Mouse (Mus musculus) CD4-positive helper T cell, adult 2 months (primary cell): ENCODE results near the gene Ociad1.

ENCODE experiments used
- DNase-seq: peaks from one replicate; pipeline ENCODE4 v3.0.0-alpha.2; 2012; ENCODE audit warnings: low read depth, missing footprints, low spot score

Ociad1 gene

GRCm38 (mm10) chr5:73338832-73339163 lies 46.2 kb downstream of the Ociad1 start:
- no peak for DNase-seq

- DNase-seq, result no peak
These were observed 47.5 kb downstream of the Ociad1 start for GRCm38 (mm10) chr5:73339779-73340722.

GRCm38 (mm10) chr5:73340723-73341235 lies 48.2 kb downstream of the Ociad1 start, which contains the start of gene Ociad2:
TSS of gene Ociad2 (minus strand) at chr5:73341028.
- no peak for DNase-seq

DNA sequence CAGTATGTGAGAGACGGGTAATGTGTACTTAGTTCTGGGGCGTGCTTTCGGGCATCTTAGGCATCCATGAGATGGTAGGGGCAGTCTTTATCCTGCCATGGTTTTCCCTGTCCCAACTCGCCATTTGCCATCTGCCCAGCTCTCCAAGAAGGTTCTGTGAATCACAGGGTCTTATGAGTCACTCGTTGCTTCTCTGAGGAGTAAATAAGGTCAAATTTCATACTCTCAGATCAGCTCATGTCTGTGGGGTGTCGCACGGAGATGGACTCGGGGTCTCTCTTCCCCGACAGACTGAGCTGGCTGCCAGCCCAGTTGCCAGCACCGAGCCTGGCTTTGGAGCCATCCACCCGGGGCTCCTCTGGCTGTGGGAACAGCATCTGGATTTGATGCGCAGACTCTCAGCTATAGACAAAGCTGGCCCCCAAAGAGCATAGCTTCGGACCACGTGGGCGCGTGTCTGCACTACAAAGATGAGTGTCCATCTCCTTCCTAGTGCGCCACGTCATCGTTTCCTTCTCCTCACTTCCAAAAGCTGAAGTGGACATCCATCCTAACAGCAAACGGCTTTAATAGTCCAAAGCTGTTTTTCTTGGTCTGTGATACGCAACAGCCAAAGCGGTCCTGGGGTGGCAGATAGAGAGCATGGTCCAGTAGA lies 50.2 kb downstream of the Ociad1 start:
- DNase-seq, result no peak

DNA sequence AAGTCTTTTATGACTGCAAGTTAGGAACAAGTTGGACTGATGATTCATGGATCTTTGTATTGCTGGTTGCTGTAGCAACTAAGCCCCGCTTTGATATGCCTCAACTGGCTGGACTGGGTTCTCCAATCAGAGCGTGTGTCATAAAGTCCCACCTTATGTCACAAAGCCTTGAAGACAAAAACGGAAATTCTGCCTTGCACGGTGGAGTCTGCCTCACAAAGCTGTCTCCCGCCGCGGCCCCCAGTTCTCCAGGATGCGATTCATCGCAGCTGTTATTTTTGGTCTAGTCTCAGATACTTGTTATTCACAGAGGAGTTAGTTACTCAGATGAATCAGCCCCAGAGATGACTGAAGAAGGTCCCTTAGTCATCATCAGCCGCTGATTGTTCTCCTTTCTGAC lies 51.7 kb downstream of the Ociad1 start:
- peak; percentile 45 for DNase-seq

DNA sequence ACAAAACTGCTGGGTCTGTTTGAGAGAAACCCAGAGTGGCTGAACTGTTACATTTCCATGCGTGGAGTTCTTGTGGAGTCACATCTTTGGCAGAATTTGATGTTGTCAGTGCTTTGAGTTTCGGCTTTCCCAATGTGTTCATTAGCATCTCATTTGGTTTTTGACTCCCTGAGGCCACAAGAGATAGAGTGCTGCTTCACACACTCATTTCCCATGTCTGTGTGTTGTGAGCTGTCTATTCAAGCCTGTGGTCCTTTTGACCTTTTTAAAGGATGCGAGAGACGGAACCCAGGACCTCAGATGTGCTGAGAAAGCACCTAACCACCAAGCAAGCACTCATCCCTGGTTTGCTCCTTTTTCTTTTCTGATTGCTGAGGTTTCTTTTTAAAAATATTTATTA lies 52.7 kb downstream of the Ociad1 start:
- DNase-seq, result no peak

DNA sequence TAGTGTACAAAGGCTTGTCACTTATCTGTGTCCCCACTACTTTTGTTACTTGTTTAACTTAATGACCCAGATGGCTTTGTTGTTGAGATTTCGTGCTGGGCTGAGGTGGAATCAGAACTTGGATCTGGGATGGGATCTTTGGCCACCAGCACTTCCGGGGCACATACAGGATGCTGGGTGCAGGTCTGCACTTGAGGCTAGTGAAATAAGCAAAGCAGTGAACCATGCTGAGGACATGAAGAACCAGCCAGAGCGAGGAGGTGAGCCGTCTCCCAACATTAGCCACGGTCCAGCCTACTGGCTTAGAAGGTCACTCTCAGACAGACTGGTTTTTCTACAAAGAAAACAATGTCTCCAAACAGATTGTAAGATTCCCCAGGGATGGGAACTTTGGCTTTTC lies 56.9 kb downstream of the Ociad1 start:
- DNase-seq, result no peak

DNA sequence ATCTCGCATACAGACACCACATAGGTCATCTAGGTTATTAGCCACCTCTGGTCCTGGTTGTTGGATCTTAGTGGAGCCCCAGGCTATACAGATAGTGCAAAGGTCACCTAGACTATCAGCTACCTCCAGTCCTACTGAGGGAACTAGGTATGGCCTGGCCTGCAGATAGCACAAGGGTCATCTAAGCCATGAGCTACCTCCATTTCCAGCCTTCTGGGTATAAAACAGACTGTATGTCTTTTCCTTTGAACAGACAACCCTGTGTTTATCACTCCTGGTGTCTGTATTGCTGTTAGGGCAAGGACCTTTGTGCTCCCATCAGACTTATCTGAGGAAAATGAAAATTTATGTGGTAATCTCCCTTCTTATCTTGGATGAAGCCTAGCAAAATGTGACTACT lies 59.2 kb downstream of the Ociad1 start:
- DNase-seq, result no peak

- no peak for DNase-seq
These were observed 60.9 kb downstream of the Ociad1 start for GRCm38 (mm10) chr5:73353519-73353918.

GRCm38 (mm10) chr5:73353978-73354377 lies 61.4 kb downstream of the Ociad1 start:
- no peak for DNase-seq

DNA sequence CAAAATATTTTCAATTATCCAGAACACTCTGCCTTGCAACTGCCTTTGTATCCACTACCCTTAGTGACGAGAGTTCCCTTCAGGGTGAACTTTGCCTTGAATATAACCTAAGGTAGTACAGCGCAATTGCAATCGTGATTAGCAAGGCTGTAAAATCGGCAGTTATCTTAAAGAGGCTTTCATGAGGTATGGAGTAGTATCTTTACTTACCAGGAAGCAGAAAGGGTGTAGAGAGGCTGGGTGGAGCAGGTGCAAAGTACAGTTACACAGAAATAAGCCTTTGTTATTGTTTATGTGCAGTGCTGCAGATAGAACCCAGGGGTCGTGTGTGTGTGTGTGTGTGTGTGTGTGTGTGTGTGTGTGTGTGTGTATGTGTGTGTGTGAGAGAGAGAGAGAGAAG lies 62.8 kb downstream of the Ociad1 start:
- DNase-seq, result no peak

DNA sequence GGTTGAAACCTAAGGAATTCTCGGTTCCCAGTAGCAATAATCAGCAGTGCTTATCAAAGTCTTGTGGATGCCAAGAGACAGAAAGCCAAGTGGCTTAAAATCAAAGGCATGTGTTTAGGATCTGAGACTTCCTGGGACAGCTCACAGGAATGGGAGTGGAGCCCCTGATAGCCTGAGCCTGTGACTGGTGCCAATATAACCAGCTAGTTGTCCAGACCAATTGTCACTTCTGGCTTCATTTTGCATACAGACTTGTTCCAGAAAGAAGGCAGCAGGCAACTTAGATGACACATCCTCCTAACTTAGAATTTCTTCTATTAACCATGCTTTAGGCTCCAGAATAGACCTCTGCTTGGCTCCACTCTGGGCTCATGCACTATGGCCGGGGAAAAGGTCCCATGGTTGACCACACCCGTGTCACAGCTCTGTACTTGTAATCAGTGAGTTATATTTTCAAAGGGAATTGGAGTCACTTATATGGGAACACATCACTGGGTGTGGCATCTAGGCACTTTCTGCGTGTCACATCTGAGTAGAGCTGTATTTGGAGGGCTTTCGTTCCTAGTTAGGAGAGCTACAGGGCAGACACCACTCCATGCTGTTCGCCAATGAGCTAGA lies 66.7 kb downstream of the Ociad1 start:
- DNase-seq, result no peak

DNA sequence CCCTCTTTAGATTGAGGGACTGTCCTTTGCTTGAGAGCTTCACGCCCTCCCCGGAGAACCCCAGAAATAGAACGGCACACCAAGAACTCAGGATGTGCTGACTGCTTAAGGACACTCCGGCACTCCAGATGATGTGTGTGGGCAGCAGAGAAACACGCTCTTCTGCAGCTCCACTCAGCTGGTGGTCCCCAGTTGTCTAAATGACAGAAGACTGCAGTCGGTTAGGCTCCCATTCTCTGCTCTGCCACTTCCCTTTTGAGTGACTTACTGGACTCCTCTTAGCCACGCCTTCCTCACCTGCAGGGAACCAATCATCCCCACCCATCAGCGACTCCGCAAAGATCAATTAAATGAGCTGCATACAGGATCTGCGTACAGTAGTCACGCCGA lies 67.2 kb downstream of the Ociad1 start:
- DNase-seq, result no peak

GRCm38 (mm10) chr5:73360240-73360639 lies 67.7 kb downstream of the Ociad1 start:
- DNase-seq, result no peak

GRCm38 (mm10) chr5:73362338-73362737 lies 69.8 kb downstream of the Ociad1 start:
- no peak for DNase-seq

- DNase-seq, result no peak
These were observed 70.2 kb downstream of the Ociad1 start for GRCm38 (mm10) chr5:73362791-73363190.
